Mouse (Mus musculus): ENCODE results near the gene Sv2a. TPM values are rescaled to one million over a fixed set of nuclear protein-coding genes. Genes with fewer than 3 reads are reported as not detected.

Gene Sv2a
- polyA plus RNA-seq, 1 experiment from 2014 or later, result 3.6 TPM

- no peaks in the 10 kb centered on the region for H3K9me3 ChIP-seq (ENCODE audit: low read depth, low read length)
- no peak for ATAC-seq (ENCODE audit: insufficient read depth)
- no peak overlapping the region for H3K27ac ChIP-seq (ENCODE audit: low read depth)
- H3K4me1 ChIP-seq (ENCODE audit: insufficient read depth), result 0 out of 2 replicates have a peak, but pooled peaks cover 5% of the 10 kb centered on the region
- 59% methylated on average over 2 of the region's 2 CpGs for WGBS
- no peaks in the 10 kb centered on the region for H3K36me3 ChIP-seq (ENCODE audit: insufficient read depth)
- H3K27me3 ChIP-seq (ENCODE audit: insufficient read depth, low read length), result no peaks in the 10 kb centered on the region
- H3K4me2 ChIP-seq, result no peak overlapping the region
- no peak overlapping the region for H3K4me3 ChIP-seq (ENCODE audit: low read depth, low read length)
- no peak for TF ChIP-seq CTCF (IDR thresholded peaks at IDR 0.05; ENCODE audit: low read depth)
- no peak overlapping the region for H3K9ac ChIP-seq
- DNase-seq, result no peak
Observed at GRCm38 (mm10) chr3:96230404-96230803, 49.5 kb downstream of the Sv2a start.

GRCm38 (mm10) chr3:96230910-96231757 lies 50.2 kb downstream of the Sv2a start:
- H3K4me2 ChIP-seq, result no peak overlapping the region
- H3K27me3 ChIP-seq (ENCODE audit: insufficient read depth, low read length), result no peaks in the 10 kb centered on the region
- 0 out of 2 replicates have a peak, but pooled peaks cover 5% of the 10 kb centered on the region for H3K4me1 ChIP-seq (ENCODE audit: insufficient read depth)
- no peaks in the 10 kb centered on the region for H3K36me3 ChIP-seq (ENCODE audit: insufficient read depth)
- no peak overlapping the region for H3K27ac ChIP-seq (ENCODE audit: low read depth)
- DNase-seq, result no peak
- WGBS, result 68% methylated on average over 4 of the region's 4 CpGs
- H3K9ac ChIP-seq, result no peak overlapping the region
- TF ChIP-seq CTCF (IDR thresholded peaks at IDR 0.05; ENCODE audit: low read depth), result no peak
- no peak overlapping the region for H3K4me3 ChIP-seq (ENCODE audit: low read depth, low read length)
- ATAC-seq (ENCODE audit: insufficient read depth), result no peak
- no peaks in the 10 kb centered on the region for H3K9me3 ChIP-seq (ENCODE audit: low read depth, low read length)

- Histone ChIP-seq H3K4me2 (no peak overlapping the region), H3K9me3 (ENCODE audit: low read depth, low read length) (no peaks in the 10 kb centered on the region), H3K27ac (ENCODE audit: low read depth) (no peak overlapping the region), H3K4me3 (ENCODE audit: low read depth, low read length) (no peak overlapping the region), H3K4me1 (ENCODE audit: insufficient read depth) (0 out of 2 replicates have a peak, but pooled peaks cover 3% of the 10 kb centered on the region), H3K9ac (no peak overlapping the region), H3K27me3 (ENCODE audit: insufficient read depth, low read length) (no peaks in the 10 kb centered on the region), H3K36me3 (ENCODE audit: insufficient read depth) (no peaks in the 10 kb centered on the region)
- no peak for ATAC-seq (ENCODE audit: insufficient read depth)
- WGBS, result 36% methylated on average over 2 of the region's 2 CpGs
- no peak for DNase-seq
- no peak for TF ChIP-seq CTCF (IDR thresholded peaks at IDR 0.05; ENCODE audit: low read depth)
Observed at GRCm38 (mm10) chr3:96231758-96232120, 50.8 kb downstream of the Sv2a start.

GRCm38 (mm10) chr3:96234914-96235313 lies 54.0 kb downstream of the Sv2a start:
- ATAC-seq (ENCODE audit: insufficient read depth), result no peak
- Histone ChIP-seq H3K27me3 (ENCODE audit: insufficient read depth, low read length) (no peaks in the 10 kb centered on the region), H3K27ac (ENCODE audit: low read depth) (no peak overlapping the region), H3K36me3 (ENCODE audit: insufficient read depth) (no peaks in the 10 kb centered on the region), H3K4me1 (ENCODE audit: insufficient read depth) (0 out of 2 replicates have a peak, but pooled peaks cover 2% of the 10 kb centered on the region), H3K4me3 (ENCODE audit: low read depth, low read length) (no peak overlapping the region), H3K9me3 (ENCODE audit: low read depth, low read length) (no peaks in the 10 kb centered on the region), H3K4me2 (no peak overlapping the region), H3K9ac (no peak overlapping the region)
- 94% methylated on average over 2 of the region's 2 CpGs for WGBS
- TF ChIP-seq CTCF (IDR thresholded peaks at IDR 0.05; ENCODE audit: low read depth), result no peak
- no peak for DNase-seq

GRCm38 (mm10) chr3:96235836-96236235 lies 54.9 kb downstream of the Sv2a start:
- Histone ChIP-seq H3K9me3 (ENCODE audit: low read depth, low read length) (no peaks in the 10 kb centered on the region), H3K4me1 (ENCODE audit: insufficient read depth) (0 out of 2 replicates have a peak, but pooled peaks cover 2% of the 10 kb centered on the region), H3K4me2 (no peak overlapping the region), H3K9ac (no peak overlapping the region), H3K36me3 (ENCODE audit: insufficient read depth) (no peaks in the 10 kb centered on the region), H3K4me3 (ENCODE audit: low read depth, low read length) (no peak overlapping the region), H3K27ac (ENCODE audit: low read depth) (no peak overlapping the region), H3K27me3 (ENCODE audit: insufficient read depth, low read length) (no peaks in the 10 kb centered on the region)
- ATAC-seq (ENCODE audit: insufficient read depth), result no peak
- DNase-seq, result no peak
- WGBS, result 21% methylated on average over 3 of the region's 3 CpGs
- TF ChIP-seq CTCF (IDR thresholded peaks at IDR 0.05; ENCODE audit: low read depth), result no peak

GRCm38 (mm10) chr3:96236834-96237334 lies 55.9 kb downstream of the Sv2a start:
- 72% methylated on average over 4 of the region's 4 CpGs for WGBS
- peak overlapping the region; percentile 45 for H3K4me3 ChIP-seq (ENCODE audit: low read depth, low read length)
- ATAC-seq (ENCODE audit: insufficient read depth), result no peak
- H3K27ac ChIP-seq (ENCODE audit: low read depth), result peak overlapping the region; percentile 88
- peak overlapping the region; percentile 71 for H3K9ac ChIP-seq
- H3K4me2 ChIP-seq, result peak overlapping the region; percentile 89
- 0 out of 2 replicates have a peak, but pooled peaks cover 2% of the 10 kb centered on the region for H3K4me1 ChIP-seq (ENCODE audit: insufficient read depth)
- no peaks in the 10 kb centered on the region for H3K27me3 ChIP-seq (ENCODE audit: insufficient read depth, low read length)
- peak; percentile 30 for DNase-seq
- H3K9me3 ChIP-seq (ENCODE audit: low read depth, low read length), result no peaks in the 10 kb centered on the region
- no peaks in the 10 kb centered on the region for H3K36me3 ChIP-seq (ENCODE audit: insufficient read depth)
- TF ChIP-seq CTCF (IDR thresholded peaks at IDR 0.05; ENCODE audit: low read depth), result no peak

- H3K4me1 ChIP-seq (ENCODE audit: insufficient read depth), result 0 out of 2 replicates have a peak, but pooled peaks cover 2% of the 10 kb centered on the region
- no peaks in the 10 kb centered on the region for H3K27me3 ChIP-seq (ENCODE audit: insufficient read depth, low read length)
- peak overlapping the region; percentile 89 for H3K4me2 ChIP-seq
- DNase-seq (peak; percentile 60), ATAC-seq (ENCODE audit: insufficient read depth) (no peak)
- H3K9ac ChIP-seq, result peak overlapping the region; percentile 71
- H3K4me3 ChIP-seq (ENCODE audit: low read depth, low read length), result peak overlapping the region; percentile 45
- peak overlapping the region; percentile 88 for H3K27ac ChIP-seq (ENCODE audit: low read depth)
- TF ChIP-seq CTCF (IDR thresholded peaks at IDR 0.05; ENCODE audit: low read depth), result no peak
- 14% methylated on average over 7 of the region's 7 CpGs for WGBS
- no peaks in the 10 kb centered on the region for H3K9me3 ChIP-seq (ENCODE audit: low read depth, low read length)
- no peaks in the 10 kb centered on the region for H3K36me3 ChIP-seq (ENCODE audit: insufficient read depth)
Observed at GRCm38 (mm10) chr3:96237335-96237903, 56.5 kb downstream of the Sv2a start.

All from lung, embryonic 14.5 days (tissue).